Mouse (Mus musculus) olfactory bulb, adult 2 months (tissue): ENCODE data around the gene Lrrtm1.

Experiments used
- CTCF ChIP-seq: fragments of 200-500 bp; IDR thresholded peaks from 2 replicates; pipeline ENCODE4 v1.5.1; 2012; ENCODE audit warnings: low read depth, mild to moderate bottlenecking, low read length, moderate library complexity; ENCODE audit not compliant: insufficient read depth
- POLR2A ChIP-seq: fragments of 200-500 bp; IDR thresholded peaks from 2 replicates; pipeline ENCODE4 v1.6.1; 2012; ENCODE audit warnings: mild to moderate bottlenecking, low read depth, low read length, moderate library complexity; ENCODE audit not compliant: insufficient read depth

DNA sequence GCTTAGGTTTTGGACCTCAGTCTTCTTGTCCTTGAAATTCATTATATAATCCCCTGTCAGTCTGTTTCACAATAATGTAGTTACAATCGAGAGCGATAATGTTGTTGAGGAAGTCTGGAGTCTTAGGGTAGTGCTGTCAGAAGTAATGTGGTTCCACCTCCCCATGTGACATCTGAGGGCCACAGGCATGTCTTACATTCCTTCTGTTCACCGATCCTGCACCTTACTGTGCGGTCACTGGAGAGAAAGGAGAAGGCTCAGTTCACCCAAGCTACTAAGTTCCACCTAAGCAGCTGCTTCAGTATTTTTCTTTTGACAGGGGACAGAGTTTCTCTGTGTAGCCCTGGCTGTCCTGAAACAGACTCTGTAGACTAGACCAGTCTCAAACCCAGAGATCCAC is 13.9 kb downstream of the Lrrtm1 start:
- TF ChIP-seq CTCF (no peak), POLR2A (no peak)
